Mouse (Mus musculus): ENCODE data around the gene Cfi. TPM values are rescaled to one million over a fixed set of nuclear protein-coding genes. Genes with fewer than 3 reads are reported as not detected.

Cfi gene
- 0.45 and 0.52 TPM in 2 replicates for polyA plus RNA-seq (2014; fragmentation: Nextera tagmentation; extraction: Ambion mirVana)

- ATAC-seq (replicated peaks; ENCODE audit: insufficient number of reproducible peaks, low FRiP score, low TSS enrichment, low read depth) (no peak), DNase-seq (ENCODE audit: low spot score) (no peak)
- H3K9me3 ChIP-seq (replicated peaks; ENCODE audit: control insufficient read depth, low read length), result no peaks in the 10 kb centered on the region
- H3K4me2 ChIP-seq (ENCODE audit: low read depth, low read length), result no peak within 1 kb of the TSS
- H3K27me3 ChIP-seq (ENCODE audit: control insufficient read depth, insufficient read depth, low read length), result no peaks in the 10 kb centered on the region
- H3K9ac ChIP-seq (replicated peaks; ENCODE audit: low read length), result no peak within 1 kb of the TSS
- no peak within 1 kb of the TSS for H3K27ac ChIP-seq (replicated peaks; ENCODE audit: low read depth, low read length)
- H3K36me3 ChIP-seq (replicated peaks; ENCODE audit: control insufficient read depth, insufficient read depth, low read depth, low read length), result no peaks in the 10 kb centered on the region
- 68% methylated on average over 6 of the region's 6 CpGs for WGBS
- no peaks in the 10 kb centered on the region for H3K4me1 ChIP-seq (ENCODE audit: control insufficient read depth, insufficient read depth, low read length)
- H3K4me3 ChIP-seq (ENCODE audit: low read depth, low read length), result no peak within 1 kb of the TSS
These were observed at the start of gene Cfi for GRCm38 (mm10) chr3:129835388-129835934. Gene Cfi, plus strand, starts transcription at chr3:129835884.

GRCm38 (mm10) chr3:129793801-129794200 is 41.9 kb upstream of the Cfi start:
- ATAC-seq (replicated peaks; ENCODE audit: insufficient number of reproducible peaks, low FRiP score, low TSS enrichment, low read depth) (no peak), DNase-seq (ENCODE audit: low spot score) (no peak)
- no peak overlapping the region for H3K9ac ChIP-seq (replicated peaks; ENCODE audit: low read length)
- no peak overlapping the region for H3K27ac ChIP-seq (replicated peaks; ENCODE audit: low read depth, low read length)
- no peaks in the 10 kb centered on the region for H3K27me3 ChIP-seq (ENCODE audit: control insufficient read depth, insufficient read depth, low read length)
- 90% methylated on average over 5 of the region's 5 CpGs for WGBS
- no peaks in the 10 kb centered on the region for H3K4me1 ChIP-seq (ENCODE audit: control insufficient read depth, insufficient read depth, low read length)
- no peaks in the 10 kb centered on the region for H3K36me3 ChIP-seq (replicated peaks; ENCODE audit: control insufficient read depth, insufficient read depth, low read depth, low read length)
- no peak overlapping the region for H3K4me2 ChIP-seq (ENCODE audit: low read depth, low read length)
- H3K4me3 ChIP-seq (ENCODE audit: low read depth, low read length), result no peak overlapping the region
- H3K9me3 ChIP-seq (replicated peaks; ENCODE audit: control insufficient read depth, low read length), result no peaks in the 10 kb centered on the region

- H3K9ac ChIP-seq (replicated peaks; ENCODE audit: low read length), result no peak overlapping the region
- no peaks in the 10 kb centered on the region for H3K36me3 ChIP-seq (replicated peaks; ENCODE audit: control insufficient read depth, insufficient read depth, low read depth, low read length)
- no peaks in the 10 kb centered on the region for H3K27me3 ChIP-seq (ENCODE audit: control insufficient read depth, insufficient read depth, low read length)
- 78% methylated on average over 5 of the region's 5 CpGs for WGBS
- no peak overlapping the region for H3K4me3 ChIP-seq (ENCODE audit: low read depth, low read length)
- no peak for ATAC-seq (replicated peaks; ENCODE audit: insufficient number of reproducible peaks, low FRiP score, low TSS enrichment, low read depth)
- no peak overlapping the region for H3K4me2 ChIP-seq (ENCODE audit: low read depth, low read length)
- no peaks in the 10 kb centered on the region for H3K9me3 ChIP-seq (replicated peaks; ENCODE audit: control insufficient read depth, low read length)
- no peaks in the 10 kb centered on the region for H3K4me1 ChIP-seq (ENCODE audit: control insufficient read depth, insufficient read depth, low read length)
- no peak overlapping the region for H3K27ac ChIP-seq (replicated peaks; ENCODE audit: low read depth, low read length)
- DNase-seq (ENCODE audit: low spot score), result no peak
These were observed 38.3 kb upstream of the Cfi start for GRCm38 (mm10) chr3:129797341-129797740.

- no peak for ATAC-seq (replicated peaks; ENCODE audit: insufficient number of reproducible peaks, low FRiP score, low TSS enrichment, low read depth)
- H3K4me3 ChIP-seq (ENCODE audit: low read depth, low read length), result no peak overlapping the region
- H3K4me2 ChIP-seq (ENCODE audit: low read depth, low read length), result no peak overlapping the region
- WGBS, result 88% methylated on average over 11 of the region's 11 CpGs
- no peak overlapping the region for H3K27ac ChIP-seq (replicated peaks; ENCODE audit: low read depth, low read length)
- no peaks in the 10 kb centered on the region for H3K4me1 ChIP-seq (ENCODE audit: control insufficient read depth, insufficient read depth, low read length)
- H3K36me3 ChIP-seq (replicated peaks; ENCODE audit: control insufficient read depth, insufficient read depth, low read depth, low read length), result no peaks in the 10 kb centered on the region
- no peaks in the 10 kb centered on the region for H3K9me3 ChIP-seq (replicated peaks; ENCODE audit: control insufficient read depth, low read length)
- no peak overlapping the region for H3K9ac ChIP-seq (replicated peaks; ENCODE audit: low read length)
- H3K27me3 ChIP-seq (ENCODE audit: control insufficient read depth, insufficient read depth, low read length), result no peaks in the 10 kb centered on the region
- no peak for DNase-seq (ENCODE audit: low spot score)
These were observed 37.1 kb upstream of the Cfi start for GRCm38 (mm10) chr3:129798551-129798950.

- Histone ChIP-seq H3K4me2 (ENCODE audit: low read depth, low read length) (no peak overlapping the region), H3K4me3 (ENCODE audit: low read depth, low read length) (no peak overlapping the region), H3K36me3 (replicated peaks; ENCODE audit: control insufficient read depth, insufficient read depth, low read depth, low read length) (no peaks in the 10 kb centered on the region), H3K4me1 (ENCODE audit: control insufficient read depth, insufficient read depth, low read length) (no peaks in the 10 kb centered on the region), H3K9me3 (replicated peaks; ENCODE audit: control insufficient read depth, low read length) (no peaks in the 10 kb centered on the region), H3K27me3 (ENCODE audit: control insufficient read depth, insufficient read depth, low read length) (no peaks in the 10 kb centered on the region), H3K9ac (replicated peaks; ENCODE audit: low read length) (no peak overlapping the region), H3K27ac (replicated peaks; ENCODE audit: low read depth, low read length) (no peak overlapping the region)
- 84% methylated on average over 2 of the region's 2 CpGs for WGBS
- DNase-seq (ENCODE audit: low spot score), result no peak
- ATAC-seq (replicated peaks; ENCODE audit: insufficient number of reproducible peaks, low FRiP score, low TSS enrichment, low read depth), result no peak
These were observed 36.7 kb upstream of the Cfi start for GRCm38 (mm10) chr3:129799011-129799410.

- no peak within 1 kb of the TSS for H3K4me2 ChIP-seq (ENCODE audit: low read depth, low read length)
- H3K27me3 ChIP-seq (ENCODE audit: control insufficient read depth, insufficient read depth, low read length), result no peaks in the 10 kb centered on the region
- H3K9ac ChIP-seq (replicated peaks; ENCODE audit: low read length), result no peak within 1 kb of the TSS
- no peaks in the 10 kb centered on the region for H3K36me3 ChIP-seq (replicated peaks; ENCODE audit: control insufficient read depth, insufficient read depth, low read depth, low read length)
- H3K9me3 ChIP-seq (replicated peaks; ENCODE audit: control insufficient read depth, low read length), result no peaks in the 10 kb centered on the region
- DNase-seq (ENCODE audit: low spot score) (no peak), ATAC-seq (replicated peaks; ENCODE audit: insufficient number of reproducible peaks, low FRiP score, low TSS enrichment, low read depth) (no peak)
- H3K4me3 ChIP-seq (ENCODE audit: low read depth, low read length), result no peak within 1 kb of the TSS
- no peak within 1 kb of the TSS for H3K27ac ChIP-seq (replicated peaks; ENCODE audit: low read depth, low read length)
- H3K4me1 ChIP-seq (ENCODE audit: control insufficient read depth, insufficient read depth, low read length), result no peaks in the 10 kb centered on the region
- WGBS, result 79% methylated on average over 10 of the region's 10 CpGs
These were observed 31.9 kb upstream of the Cfi start, which contains the start of gene Lrit3 for GRCm38 (mm10) chr3:129803765-129804164. Gene Lrit3, minus strand, starts transcription at chr3:129804030.

- H3K9ac ChIP-seq (replicated peaks; ENCODE audit: low read length), result no peak overlapping the region
- H3K27me3 ChIP-seq (ENCODE audit: control insufficient read depth, insufficient read depth, low read length), result no peaks in the 10 kb centered on the region
- H3K4me1 ChIP-seq (ENCODE audit: control insufficient read depth, insufficient read depth, low read length), result no peaks in the 10 kb centered on the region
- DNase-seq (ENCODE audit: low spot score) (peak; percentile 19), ATAC-seq (replicated peaks; ENCODE audit: insufficient number of reproducible peaks, low FRiP score, low TSS enrichment, low read depth) (no peak)
- H3K9me3 ChIP-seq (replicated peaks; ENCODE audit: control insufficient read depth, low read length), result no peaks in the 10 kb centered on the region
- 31% methylated on average over 9 of the region's 9 CpGs for WGBS
- H3K36me3 ChIP-seq (replicated peaks; ENCODE audit: control insufficient read depth, insufficient read depth, low read depth, low read length), result 0 out of 2 replicates have a peak, but pooled peaks cover 2% of the 10 kb centered on the region
- no peak overlapping the region for H3K4me3 ChIP-seq (ENCODE audit: low read depth, low read length)
- H3K27ac ChIP-seq (replicated peaks; ENCODE audit: low read depth, low read length), result no peak overlapping the region
- H3K4me2 ChIP-seq (ENCODE audit: low read depth, low read length), result no peak overlapping the region
These were observed 14.8 kb upstream of the Cfi start for GRCm38 (mm10) chr3:129820847-129821246.

GRCm38 (mm10) chr3:129821736-129822135 is 13.9 kb upstream of the Cfi start:
- Histone ChIP-seq H3K9ac (replicated peaks; ENCODE audit: low read length) (no peak overlapping the region), H3K4me1 (ENCODE audit: control insufficient read depth, insufficient read depth, low read length) (no peaks in the 10 kb centered on the region), H3K27me3 (ENCODE audit: control insufficient read depth, insufficient read depth, low read length) (no peaks in the 10 kb centered on the region), H3K9me3 (replicated peaks; ENCODE audit: control insufficient read depth, low read length) (no peaks in the 10 kb centered on the region), H3K27ac (replicated peaks; ENCODE audit: low read depth, low read length) (no peak overlapping the region), H3K4me2 (ENCODE audit: low read depth, low read length) (no peak overlapping the region), H3K36me3 (replicated peaks; ENCODE audit: control insufficient read depth, insufficient read depth, low read depth, low read length) (peaks cover 2% of the 10 kb centered on the region; the same call in 1 of the 2 replicates), H3K4me3 (ENCODE audit: low read depth, low read length) (no peak overlapping the region)
- DNase-seq (ENCODE audit: low spot score) (no peak), ATAC-seq (replicated peaks; ENCODE audit: insufficient number of reproducible peaks, low FRiP score, low TSS enrichment, low read depth) (no peak)
- WGBS, result 76% methylated on average over 8 of the region's 8 CpGs
